Comparison of ENCODE assay signal across 9 mouse cellular contexts in genomic region chr4:88537328-88537727, GRCm38 (mm10). TPM values are rescaled to one million over a fixed set of nuclear protein-coding genes. Genes with fewer than 3 reads are reported as not detected.
A peak's percentile ranks its signal among the peaks of the same experiment; 100 is the strongest.
DNase-seq lines count a peak whose midpoint lies in the region; ATAC-seq and TF ChIP-seq lines count a peak whose summit lies in the region.
"Had no signal": no experiment of that assay in that cellular context is flagged by ENCODE, and none has a peak within 500 bp of the region (broad histone marks: within the 10 kb centered on the region; RNA-seq: fewer than 3 reads in every experiment).

No protein-coding gene starts in this region.

- in situ Hi-C loops in CH12.LX (cut with MboI; ENCODE audit: low pct_ligation_motif_present, low pct_unique_long_range_greater_than_20kb, low sequenced_read_pairs), result loop anchor here (10.0 to 25.0 kb wide), 4 partner anchors 175 to 1173 kb away; no protein-coding TSS in a partner anchor

- intact Hi-C loops in gastrocnemius, postnatal 14 days (cut with DNase I; ENCODE audit: low total_unique reads), result no loop called here

- H3K4me2 ChIP-seq in CH12.LX (ENCODE audit: insufficient read depth, low read depth, poor library complexity, severe bottlenecking), result peak overlapping the region; percentile 54
- H3K4me2 ChIP-seq in heart, embryonic 15.5 days, result peak overlapping the region; percentile 40

- dilution Hi-C loops in CH12.LX (cut with MboI; ENCODE audit: extremely low pct_ligation_motif_present, extremely low pct_unique_long_range_greater_than_20kb, low sequenced_read_pairs), result no loop called here

- TF ChIP-seq CTCF in CH12.LX (conservative IDR thresholded peaks at IDR 0.05 in 1 of 2, IDR thresholded peaks at IDR 0.05 in 1 of 2; ENCODE audit: low read depth in 2 of 2, low read length in 2 of 2), result no peak

- no peaks in the 10 kb centered on the region for H3K27me3 ChIP-seq in CH12.LX (replicated peaks)
- H3K27me3 ChIP-seq in heart, embryonic 15.5 days, result no peaks in the 10 kb centered on the region

- 0 out of 2 replicates have a peak, but pooled peaks have one; percentile 31 for ATAC-seq in heart, embryonic 15.5 days (replicated peaks; ENCODE audit: insufficient number of reproducible peaks, insufficient read depth, low FRiP score, low read depth)

- no peaks in the 10 kb centered on the region for H3K79me2 ChIP-seq in CH12.LX (replicated peaks; ENCODE audit: control insufficient read depth, extremely low read depth, insufficient read depth, poor library complexity, severe bottlenecking)

- WGBS in heart, embryonic 15.5 days, result 48% methylated on average over 12 of the region's 12 CpGs

- H3K9ac ChIP-seq in CH12.LX (ENCODE audit: insufficient read depth, low read depth), result 0 out of 2 replicates have a peak overlapping the region, but pooled peaks have one; percentile 18
- H3K9ac ChIP-seq in heart, embryonic 15.5 days, result no peak overlapping the region

- no peaks in the 10 kb centered on the region for H3K9me3 ChIP-seq in CH12.LX (replicated peaks; ENCODE audit: low read length)
- no peaks in the 10 kb centered on the region for H3K9me3 ChIP-seq in heart, embryonic 15.5 days (replicated peaks)
- H3K9me3 ChIP-seq: G1E had no signal

- no peak for TF ChIP-seq RAD21 in CH12.LX (IDR thresholded peaks at IDR 0.05; ENCODE audit: low read depth, low read length)

- peaks cover 3 to 14% of the 10 kb centered on the region in 2 experiments; a peak in 3 of 4 replicates for H3K4me1 ChIP-seq in CH12.LX (ENCODE audit: control insufficient read depth in 1 of 2, insufficient read depth in 2 of 2)
- 0 out of 2 replicates have a peak, but pooled peaks cover 3% of the 10 kb centered on the region for H3K4me1 ChIP-seq in heart, embryonic 15.5 days (replicated peaks)

- no peak overlapping the region for H3K27ac ChIP-seq in CH12.LX (ENCODE audit: insufficient read depth, low read depth)
- H3K27ac ChIP-seq in heart, embryonic 15.5 days, result peak overlapping the region; percentile 42; the same call in 1 of the 2 replicates

- no peak for TF ChIP-seq POLR2A in CH12.LX (IDR thresholded peaks at IDR 0.05; ENCODE audit: low read depth, low read length)

- peak; percentile 17 for DNase-seq in gastrocnemius, postnatal 25 days
- DNase-seq in gastrocnemius, postnatal 14 days, result no peak
- DNase-seq in CH12.LX (ENCODE audit: extremely low read depth), result no peak
- peak; percentile 83 for DNase-seq in lung, postnatal 25 days (ENCODE audit: low spot score)
- DNase-seq in testis, postnatal 14 days (ENCODE audit: low spot score), result no peak
- DNase-seq in thymus, postnatal 36 days, result no peak
- no peak for DNase-seq in spleen, adult 18-20 months

- no peaks in the 10 kb centered on the region for H3K36me3 ChIP-seq in CH12.LX (replicated peaks in 1 of 2; ENCODE audit: control insufficient read depth in 1 of 2, insufficient read depth in 1 of 2, low read length in 1 of 2)
- no peaks in the 10 kb centered on the region for H3K36me3 ChIP-seq in heart, embryonic 15.5 days
- H3K36me3 ChIP-seq: G1E had no signal

- peak overlapping the region in 1 of 3 experiments; percentile 3 for H3K4me3 ChIP-seq in CH12.LX (replicated peaks in 1 of 3; ENCODE audit: low read depth in 2 of 3, low read length in 2 of 3, poor library complexity in 1 of 3)
- no peak overlapping the region for H3K4me3 ChIP-seq in heart, embryonic 15.5 days

- no peak for TF ChIP-seq EP300 in CH12.LX (IDR thresholded peaks at IDR 0.05; ENCODE audit: low read length)

TF ChIP-seq in CH12.LX, 34 proteins besides CTCF, POLR2A, EP300 and RAD21:
- TF ChIP-seq ETS1 (conservative IDR thresholded peaks at IDR 0.05; ENCODE audit: low read depth, low read length), result peak; percentile 82
- TF ChIP-seq PAX5 (IDR thresholded peaks at IDR 0.05; ENCODE audit: low read length), result no peak
- TF ChIP-seq ZNF384 (IDR thresholded peaks at IDR 0.05; ENCODE audit: low read depth, low read length), result no peak
- TF ChIP-seq BHLHE40 (IDR thresholded peaks at IDR 0.05; ENCODE audit: low read depth, low read length), result no peak
- TF ChIP-seq MEF2A (IDR thresholded peaks at IDR 0.05; ENCODE audit: borderline replicate concordance, low read depth, low read length), result peak; percentile 84
- TF ChIP-seq SMC3 (IDR thresholded peaks at IDR 0.05; ENCODE audit: low read depth, low read length), result no peak
- no peak for TF ChIP-seq MYC (IDR thresholded peaks at IDR 0.05; ENCODE audit: low read depth, low read length)
- TF ChIP-seq ZC3H11A (IDR thresholded peaks at IDR 0.05; ENCODE audit: low read depth, low read length), result no peak
- TF ChIP-seq IRF4 (IDR thresholded peaks at IDR 0.05; ENCODE audit: low read depth, low read length), result 0 out of 2 replicates have a peak, but pooled peaks have one; percentile 19
- no peak for TF ChIP-seq ZKSCAN1 (IDR thresholded peaks at IDR 0.05; ENCODE audit: borderline replicate concordance, low read depth, low read length)
- no peak for TF ChIP-seq MAX (IDR thresholded peaks at IDR 0.05; ENCODE audit: low read length)
- no peak for TF ChIP-seq ZMIZ1 (IDR thresholded peaks at IDR 0.05; ENCODE audit: low read depth, low read length)
- TF ChIP-seq SIN3A (IDR thresholded peaks at IDR 0.05; ENCODE audit: low read length), result no peak

RNA-seq across cellular contexts. Expression of gene Ifnb1, which starts 14.8 kb away (rescaled TPM):
- not detected for total RNA-seq in gastrocnemius, postnatal 25 days (2021)
- not detected for total RNA-seq in gastrocnemius, postnatal 14 days (2021)
- total RNA-seq in CH12.LX (2012; rRNA removed) (not detected in 2 replicates), CH12.LX (2014; rRNA removed) (not detected in 2 replicates)
- not detected in 2 replicates for polyA plus RNA-seq in CH12.LX (2012; ENCODE audit: insufficient read length, low read depth)
- polyA plus RNA-seq in heart, embryonic 15.5 days (2015; fragmentation: Nextera tagmentation; extraction: Ambion mirVana), result not detected in 2 replicates
- total RNA-seq: G1E had no signal
- polyA plus RNA-seq: G1E had no signal

RNA-seq across cellular contexts. Expression of gene Ifna15, which starts 20.7 kb away (rescaled TPM):
- total RNA-seq in gastrocnemius, postnatal 25 days (2021), result not detected
- total RNA-seq in gastrocnemius, postnatal 14 days (2021), result not detected
- not detected in 2 replicates for total RNA-seq in CH12.LX (2012; rRNA removed)
- not detected in 2 replicates for total RNA-seq in CH12.LX (2014; rRNA removed)
- not detected in 2 replicates for polyA plus RNA-seq in CH12.LX (2012; ENCODE audit: insufficient read length, low read depth)
- polyA plus RNA-seq in heart, embryonic 15.5 days (2015; fragmentation: Nextera tagmentation; extraction: Ambion mirVana), result not detected in 2 replicates
- total RNA-seq: G1E had no signal
- polyA plus RNA-seq: G1E had no signal

RNA-seq across cellular contexts. Expression of gene Ifna14, which starts 34.3 kb away (rescaled TPM):
- total RNA-seq in gastrocnemius, postnatal 25 days (2021), result not detected
- total RNA-seq in gastrocnemius, postnatal 14 days (2021), result not detected
- total RNA-seq in CH12.LX (2012; rRNA removed), result not detected in 2 replicates
- total RNA-seq in CH12.LX (2014; rRNA removed), result not detected in 2 replicates
- not detected in 2 replicates for polyA plus RNA-seq in CH12.LX (2012; ENCODE audit: insufficient read length, low read depth)
- polyA plus RNA-seq in heart, embryonic 15.5 days (2015; fragmentation: Nextera tagmentation; extraction: Ambion mirVana), result not detected in 2 replicates
- polyA plus RNA-seq: G1E had no signal

RNA-seq across cellular contexts. Expression of gene Ifna9, which starts 54.9 kb away (rescaled TPM):
- not detected for total RNA-seq in gastrocnemius, postnatal 25 days (2021)
- not detected for total RNA-seq in gastrocnemius, postnatal 14 days (2021)
- not detected in 2 replicates for total RNA-seq in CH12.LX (2012; rRNA removed)
- total RNA-seq in CH12.LX (2014; rRNA removed), result not detected in 2 replicates
- not detected in 2 replicates for polyA plus RNA-seq in CH12.LX (2012; ENCODE audit: insufficient read length, low read depth)
- polyA plus RNA-seq in heart, embryonic 15.5 days (2015; fragmentation: Nextera tagmentation; extraction: Ambion mirVana), result not detected in 2 replicates
- total RNA-seq: G1E had no signal
- polyA plus RNA-seq: G1E had no signal

Comparison
In these comparisons a context has a peak if more than half of its experiments do, and no peak if none do; other contexts are left out.
1. DNase-seq: peak in gastrocnemius, postnatal 25 days (single experiment) and lung, postnatal 25 days (single experiment); none in gastrocnemius, postnatal 14 days (single experiment), CH12.LX (single experiment), testis, postnatal 14 days (single experiment), thymus, postnatal 36 days (0 of 2) and spleen, adult 18-20 months (0 of 2).